Mouse (Mus musculus) right cerebral cortex, postnatal 10 days (tissue): ENCODE measurements around the gene Emg1.
"Not testable (repeated sequence)": the region's sequence is repeated elsewhere in the genome, so short reads cannot be mapped to it uniquely, and the experiment has no call there.

Experiments used
- DNase-seq, 2 experiments: peaks; one replicate each; pipeline ENCODE4 v3.0.0; 2021; ENCODE audit warnings: low spot score in 2 of 2

Emg1 gene

GRCm38 (mm10) chr6:124682291-124682690 lies 29.7 kb downstream of the Emg1 start:
- not testable (repeated sequence) for DNase-seq

GRCm38 (mm10) chr6:124679486-124679885 lies 32.5 kb downstream of the Emg1 start:
- no peak for DNase-seq

- DNase-seq = no peak
Measured at GRCm38 (mm10) chr6:124678769-124679168, 33.2 kb downstream of the Emg1 start.

DNA sequence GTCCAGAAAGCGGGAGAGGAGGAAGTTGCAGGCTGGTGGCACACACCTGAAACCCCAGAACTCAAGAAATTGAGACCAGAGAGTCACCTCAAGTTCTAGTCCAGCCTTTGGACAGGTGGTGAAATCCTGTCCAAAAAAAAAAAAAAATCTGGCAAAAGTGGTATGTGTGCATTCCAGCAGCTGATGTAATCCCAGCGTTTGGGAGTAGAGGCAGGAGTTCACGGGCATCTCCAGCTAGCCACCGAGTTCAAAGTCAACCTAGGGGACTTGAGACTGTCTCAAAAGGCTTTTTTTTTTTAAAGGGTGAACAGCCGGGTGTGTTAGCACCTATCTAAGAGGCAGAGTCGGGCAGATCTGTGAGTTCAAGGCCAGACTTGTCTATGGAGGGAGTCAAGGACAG lies 35.8 kb downstream of the Emg1 start:
- no peak for DNase-seq

DNA sequence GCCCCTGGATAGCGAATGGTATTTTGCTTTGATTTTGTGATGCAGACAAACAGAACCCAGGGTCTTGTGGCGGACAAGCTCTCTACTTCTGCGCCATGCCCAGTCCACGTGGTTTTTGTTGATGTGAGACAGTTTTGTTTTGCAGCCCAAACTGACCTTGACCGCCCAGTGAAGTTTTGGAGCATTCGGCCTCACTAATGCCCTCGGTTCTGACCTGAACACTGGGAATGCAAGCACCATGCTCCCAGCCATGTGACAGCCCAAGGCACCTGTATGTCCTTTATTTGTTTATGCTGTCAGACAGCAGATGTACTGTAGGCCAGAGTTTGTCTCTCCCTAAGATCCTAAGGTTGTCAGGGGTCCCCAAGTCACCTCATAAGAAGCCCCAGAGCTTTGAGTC lies 37.4 kb downstream of the Emg1 start:
- no peak for DNase-seq

DNA sequence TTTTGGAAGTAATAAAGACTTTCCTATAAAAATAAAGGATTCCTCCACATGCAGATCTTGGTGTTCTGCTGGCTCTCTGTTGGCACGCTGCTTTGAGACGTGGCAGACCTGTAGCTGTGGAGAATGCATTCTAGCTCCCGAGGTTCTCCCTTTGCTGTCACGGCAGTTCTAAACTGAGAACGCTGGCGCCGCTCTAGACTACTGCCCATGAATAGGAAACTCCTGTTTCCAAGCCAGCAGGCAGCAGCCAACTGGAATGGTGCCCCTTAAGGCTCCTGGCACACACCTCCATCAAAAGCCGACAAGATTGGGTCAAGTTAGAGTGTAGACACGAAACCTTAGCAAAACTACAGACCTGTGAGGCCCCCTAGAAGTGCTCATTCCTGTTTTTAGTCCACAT lies 38.4 kb downstream of the Emg1 start:
- DNase-seq = peak; percentile 70 to 77

GRCm38 (mm10) chr6:124672100-124672499 lies 39.9 kb downstream of the Emg1 start:
- DNase-seq = no peak

DNA sequence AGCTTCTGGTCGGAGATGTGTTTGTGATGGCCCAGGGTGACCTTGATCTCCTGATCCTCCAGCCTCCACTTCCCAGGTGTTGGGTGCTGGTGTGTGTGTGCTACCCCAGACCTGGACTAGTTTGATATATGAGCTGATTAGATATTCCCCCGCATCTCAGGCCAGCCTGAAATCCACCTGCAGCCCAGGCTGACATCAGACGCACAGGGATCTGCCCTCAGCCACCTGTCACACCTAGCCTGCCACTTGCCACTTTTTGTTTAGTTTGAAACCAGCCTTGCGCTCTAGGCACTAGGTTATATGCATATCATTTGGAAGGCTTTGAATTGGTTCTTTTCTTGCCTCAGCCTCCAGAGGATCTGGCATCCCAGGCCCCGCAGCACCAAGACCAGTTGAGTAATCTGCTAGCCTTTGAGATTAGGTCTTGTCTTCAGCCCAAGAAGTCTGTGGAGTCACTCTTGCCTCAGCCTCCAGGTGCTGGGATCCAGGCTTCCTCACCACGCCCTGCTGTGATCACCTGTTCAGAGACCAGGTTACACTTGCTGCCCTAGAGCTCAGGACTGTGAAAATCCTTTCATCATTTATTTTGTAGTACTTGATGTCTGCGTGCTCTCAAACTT lies 41.6 kb downstream of the Emg1 start:
- DNase-seq = no peak

DNA sequence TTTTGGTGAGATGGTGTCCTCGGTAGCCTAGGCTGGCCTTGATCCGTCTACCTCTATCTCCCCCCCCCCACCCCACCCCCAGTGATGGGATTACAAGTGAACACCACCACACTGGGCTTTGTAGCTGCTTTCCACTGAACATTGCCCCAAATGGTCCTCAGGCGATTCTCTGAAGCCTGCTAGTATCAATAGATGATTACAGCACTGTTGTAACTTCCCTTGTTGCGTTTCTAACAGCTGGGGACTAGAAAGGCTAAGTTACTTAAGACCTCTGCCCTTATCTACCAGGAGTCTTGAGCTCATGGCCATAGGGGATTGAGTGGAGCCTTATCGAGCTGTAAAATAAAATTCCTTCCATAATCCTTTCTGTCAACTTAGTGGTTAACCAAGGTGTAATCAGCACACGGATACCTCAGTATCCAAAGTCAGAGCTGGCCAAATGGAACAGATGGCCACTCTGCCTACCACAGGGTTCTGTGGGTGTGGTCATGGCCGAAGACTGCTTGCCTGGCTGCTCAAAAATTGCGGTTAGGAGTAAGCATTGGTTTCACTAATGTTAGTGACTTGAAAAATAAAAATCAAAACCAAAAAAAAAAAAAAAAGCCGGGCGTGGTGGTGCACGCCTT lies 42.6 kb downstream of the Emg1 start:
- no peak for DNase-seq

DNA sequence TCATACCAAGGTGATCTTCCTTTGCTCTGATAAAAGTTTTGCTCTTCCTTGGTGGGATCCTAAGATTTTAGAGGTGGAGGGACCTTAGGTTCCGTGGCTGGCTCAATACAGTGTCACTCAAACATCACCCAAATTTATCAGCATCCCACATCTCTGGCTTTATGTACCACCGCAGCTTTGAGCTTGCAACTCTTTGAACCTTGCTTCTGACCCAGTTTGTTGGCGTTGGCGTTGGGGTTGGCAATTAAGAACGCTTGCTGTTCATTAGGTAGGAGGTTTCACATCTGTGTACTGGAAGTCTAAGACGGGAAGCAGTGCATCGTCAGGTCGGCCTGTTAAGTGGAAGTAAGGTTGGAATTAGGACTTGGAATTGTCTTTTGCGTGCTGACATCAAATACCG lies 47.0 kb downstream of the Emg1 start:
- no peak for DNase-seq

GRCm38 (mm10) chr6:124664256-124664655 lies 47.7 kb downstream of the Emg1 start:
- DNase-seq = no peak

GRCm38 (mm10) chr6:124663424-124663795 lies 48.6 kb downstream of the Emg1 start:
- no peak for DNase-seq

- peak; percentile 98 to 99 for DNase-seq
Measured at GRCm38 (mm10) chr6:124662477-124663423, 49.2 kb downstream of the Emg1 start, which contains the start of gene Lpcat3. TSS of gene Lpcat3 (plus strand) at chr6:124663027.

GRCm38 (mm10) chr6:124661995-124662394 lies 50.0 kb downstream of the Emg1 start:
- no peak for DNase-seq

DNA sequence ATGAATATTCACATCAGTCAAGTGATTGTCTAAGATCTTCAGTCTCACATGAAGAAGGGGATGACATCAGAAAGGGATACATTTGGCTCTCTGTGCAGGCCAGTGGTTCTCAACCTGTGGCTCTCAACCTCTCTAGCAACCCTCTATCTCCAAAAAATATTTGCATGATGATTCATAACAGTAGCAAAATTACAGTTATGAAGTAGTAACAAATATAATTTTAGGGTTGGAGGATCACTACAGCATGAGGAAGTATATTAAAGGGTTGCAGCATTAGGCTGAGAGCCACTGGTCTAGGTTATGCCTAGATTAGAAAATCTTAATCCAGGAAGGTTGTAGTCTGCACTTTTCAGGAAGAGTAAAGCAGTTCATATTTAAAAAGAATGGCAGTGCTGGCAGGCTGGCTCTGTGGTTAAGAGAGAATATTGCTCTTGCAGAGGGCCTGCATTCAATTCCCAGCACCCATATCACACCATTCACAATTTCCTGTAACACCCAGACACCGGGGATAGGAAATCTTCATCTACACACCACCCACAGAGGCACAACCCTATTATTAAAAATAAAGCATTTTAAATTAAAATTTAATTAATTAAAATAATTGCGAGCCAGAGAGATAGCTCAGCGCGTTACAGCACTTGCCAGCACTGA lies 50.7 kb downstream of the Emg1 start:
- no peak for DNase-seq

DNA sequence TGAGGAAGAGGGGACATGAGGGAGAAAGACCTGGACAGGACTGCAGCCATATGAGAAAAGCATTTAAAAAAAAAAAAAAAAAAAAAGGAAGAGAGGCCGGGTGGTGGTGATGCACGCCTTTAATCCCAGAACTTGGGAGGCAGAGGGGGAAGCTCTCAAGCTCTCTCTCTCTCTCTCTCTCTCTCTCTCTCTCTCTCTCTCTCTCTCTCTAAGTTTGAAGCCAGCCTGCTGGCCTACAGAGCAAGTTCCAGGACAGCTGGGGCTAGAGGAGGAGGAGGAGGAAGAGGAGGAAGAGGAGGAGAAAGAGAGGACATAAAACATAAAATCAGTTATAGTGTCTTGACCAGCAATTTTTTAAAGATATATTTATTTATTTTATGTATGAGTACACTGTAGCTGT lies 53.9 kb downstream of the Emg1 start:
- no peak for DNase-seq

DNA sequence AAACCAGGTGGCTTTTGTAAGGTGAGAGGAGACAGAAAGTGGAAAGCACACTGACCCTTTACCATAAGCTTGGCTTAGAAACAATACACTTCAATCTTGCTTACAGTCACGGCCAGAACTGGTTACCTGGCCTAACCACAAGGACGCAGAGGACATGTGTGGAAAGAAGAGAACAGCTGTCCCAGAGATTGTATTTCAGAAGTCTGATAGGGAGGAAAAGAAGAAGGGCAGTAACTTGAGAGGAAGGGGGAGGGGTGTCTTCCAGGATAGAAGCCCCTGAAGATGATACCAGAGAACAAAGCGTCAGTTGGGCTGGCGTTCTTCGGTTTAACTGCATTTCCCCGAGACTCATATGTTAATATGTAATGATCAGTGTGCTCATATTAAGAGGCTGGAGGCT lies 56.1 kb downstream of the Emg1 start:
- no peak for DNase-seq
